Mouse (Mus musculus) mouse trophoblast stem cell (cell line): ENCODE data around the gene Pou3f3.

Experiments used
- in situ Hi-C, 2 experiments: fragments of 300-500 bp; cut with MseI, MboI; formaldehyde crosslinking; loops; 2 replicates in 1 of 2; 3 replicates in 1 of 2; pipeline ENCODE4 v1.15.1; 2025

Pou3f3 gene

GRCm38 (mm10) chr1:42695578-42695915, at the start of gene Pou3f3:
TSS of gene Pou3f3 (plus strand) at chr1:42695768.
- in situ Hi-C loops, result no loop called here

- in situ Hi-C loops, result no loop called here
These were observed 47.1 kb upstream of the Pou3f3 start for GRCm38 (mm10) chr1:42648366-42648935.

- in situ Hi-C loops, result no loop called here
These were observed 44.1 kb upstream of the Pou3f3 start for GRCm38 (mm10) chr1:42651461-42651860.

DNA sequence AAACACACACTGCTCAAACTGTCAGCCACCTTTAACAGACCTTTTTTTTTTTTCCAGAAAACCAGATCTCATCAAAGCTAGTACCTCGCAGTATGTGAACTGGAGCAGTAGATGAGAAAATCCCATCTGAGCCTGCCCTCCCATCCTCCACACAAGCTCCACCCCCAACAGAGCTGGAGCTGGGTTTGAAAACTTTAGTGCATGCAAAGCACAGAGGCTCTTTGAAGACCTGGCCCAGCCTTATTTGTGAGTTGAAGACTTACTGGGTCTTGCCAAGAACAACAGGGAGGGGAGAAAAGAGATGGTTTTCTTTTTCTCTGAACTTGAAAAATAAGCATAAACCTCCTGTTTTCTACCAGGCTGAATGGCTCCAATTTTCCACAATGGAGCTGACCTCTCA, 28.0 kb upstream of the Pou3f3 start:
- in situ Hi-C loops, result no loop called here

GRCm38 (mm10) chr1:42680673-42681072, 14.9 kb upstream of the Pou3f3 start:
- in situ Hi-C loops, result no loop called here

DNA sequence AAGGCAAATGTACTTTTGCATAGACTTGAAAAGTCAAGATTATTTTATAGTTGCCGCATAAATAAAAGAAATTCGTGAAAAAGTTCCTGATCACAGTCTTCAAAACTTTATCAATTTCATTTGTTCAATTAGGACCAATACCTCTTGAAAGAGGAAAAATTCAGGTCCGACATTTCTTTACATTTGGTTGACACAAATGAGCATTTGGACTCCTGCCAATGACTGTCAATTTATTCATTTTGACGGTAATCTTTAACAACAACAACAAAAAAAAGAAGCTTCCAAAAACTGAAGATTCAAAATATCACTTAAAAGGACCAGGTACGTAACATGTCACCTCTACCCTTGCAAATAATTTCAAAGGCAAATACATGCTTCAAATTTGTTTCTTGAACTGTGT, 13.8 kb upstream of the Pou3f3 start:
- in situ Hi-C loops, result no loop called here

DNA sequence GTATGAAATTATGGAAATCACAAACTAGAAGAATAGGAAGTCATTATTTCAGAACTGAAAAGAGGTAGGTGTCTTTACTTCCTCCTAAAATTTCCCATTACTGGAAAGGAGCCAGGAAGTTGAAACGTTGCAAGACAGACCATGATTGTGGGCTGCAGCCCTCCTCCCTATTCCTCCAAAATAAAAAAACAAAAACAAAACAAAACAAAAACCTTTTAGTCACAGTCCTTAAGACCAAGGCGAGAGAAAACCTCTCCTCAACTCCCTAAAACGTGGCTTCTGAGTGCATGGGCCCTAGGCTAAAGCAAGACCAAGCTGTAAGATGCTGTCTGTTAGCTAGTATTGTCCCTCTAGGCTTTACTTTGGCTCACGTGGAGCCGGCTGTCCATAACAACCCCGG, 11.7 kb upstream of the Pou3f3 start:
- in situ Hi-C loops, result no loop called here

- in situ Hi-C loops, result no loop called here
These were observed 11.2 kb upstream of the Pou3f3 start for GRCm38 (mm10) chr1:42684345-42684744.

- in situ Hi-C loops, result no loop called here
These were observed 10.8 kb upstream of the Pou3f3 start for GRCm38 (mm10) chr1:42684783-42685182.

DNA sequence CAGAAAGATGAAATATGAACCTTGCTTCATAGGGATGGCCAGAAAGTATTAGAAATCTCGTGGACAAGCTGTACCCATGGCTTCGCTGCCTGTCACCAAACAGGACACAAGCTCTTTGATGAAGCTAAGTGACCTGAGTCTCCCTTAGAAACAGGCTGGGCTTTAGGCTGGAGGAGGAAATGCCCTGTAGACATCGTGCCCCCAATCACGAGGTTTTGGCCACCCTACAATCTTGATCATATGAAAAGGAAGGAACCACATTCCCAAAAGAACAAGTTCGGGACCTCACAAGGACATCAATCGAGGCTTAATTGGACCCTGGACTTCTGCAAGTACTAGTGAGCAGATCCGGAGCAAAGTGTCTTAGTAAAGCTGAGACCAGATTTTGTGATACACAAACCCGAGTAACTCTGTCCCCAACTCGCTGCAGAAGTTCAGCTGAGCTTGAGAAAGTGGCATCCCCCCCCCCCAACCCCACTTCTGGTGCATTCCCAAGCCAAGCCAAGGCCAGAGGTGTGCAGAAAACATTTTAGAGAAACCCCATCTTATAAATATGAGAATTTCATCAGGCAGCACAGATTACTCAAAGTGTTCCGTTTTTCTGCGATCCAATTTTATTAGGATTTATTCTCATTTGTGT, 10.1 kb upstream of the Pou3f3 start:
- in situ Hi-C loops, result no loop called here

GRCm38 (mm10) chr1:42686194-42687131, 9.1 kb upstream of the Pou3f3 start:
- in situ Hi-C loops, result no loop called here

GRCm38 (mm10) chr1:42687271-42687670, 8.3 kb upstream of the Pou3f3 start:
- in situ Hi-C loops, result no loop called here

GRCm38 (mm10) chr1:42687756-42688540, 7.6 kb upstream of the Pou3f3 start:
- in situ Hi-C loops, result no loop called here

GRCm38 (mm10) chr1:42688541-42689125, 6.9 kb upstream of the Pou3f3 start:
- in situ Hi-C loops, result no loop called here

DNA sequence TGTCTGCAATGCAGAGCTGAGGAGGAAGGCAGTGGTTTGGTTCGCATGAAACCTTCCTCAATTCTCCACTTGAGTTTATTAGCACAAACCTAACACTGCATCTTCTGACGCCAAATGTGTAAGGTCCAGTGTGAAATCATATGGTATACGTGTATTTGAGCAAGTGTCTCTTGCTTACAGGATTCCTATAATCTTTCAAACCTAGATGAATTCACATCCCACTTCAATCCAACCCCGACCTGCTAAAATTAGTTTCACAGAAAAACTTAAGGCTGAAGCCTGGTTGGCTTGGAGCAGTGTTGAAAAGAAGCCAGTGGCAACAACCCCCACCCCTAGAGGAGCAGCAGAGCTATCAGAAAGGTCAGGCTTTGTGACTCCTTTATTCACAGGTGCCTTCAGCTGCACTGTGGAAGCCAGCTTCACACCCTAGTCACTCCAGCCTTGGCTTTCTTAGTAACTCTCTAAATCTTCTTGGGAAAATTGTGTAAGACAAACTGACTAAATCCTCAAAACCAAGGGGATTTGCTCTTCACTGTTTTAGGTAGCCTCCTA, 5.5 kb upstream of the Pou3f3 start:
- in situ Hi-C loops, result no loop called here

GRCm38 (mm10) chr1:42691202-42692170, 4.1 kb upstream of the Pou3f3 start:
- in situ Hi-C loops, result no loop called here

DNA sequence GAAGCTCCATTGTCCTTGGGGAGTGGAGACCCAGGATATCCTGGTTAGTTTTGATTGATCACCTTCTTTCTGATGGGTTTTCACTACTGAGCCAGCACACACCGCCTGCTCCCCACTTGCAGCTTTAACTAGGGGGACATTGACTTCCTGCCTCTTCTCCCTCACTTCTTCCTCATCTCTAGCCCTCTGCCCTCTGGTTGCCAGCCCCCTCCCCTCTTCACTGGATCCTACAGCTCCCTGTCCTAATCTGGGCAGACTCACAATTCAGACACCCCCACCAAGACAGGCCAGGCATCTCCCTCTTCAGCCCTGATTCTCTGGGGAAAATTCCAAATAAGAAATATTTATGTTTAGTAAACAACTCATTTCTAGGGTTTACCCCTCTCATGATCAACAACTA, 3.3 kb upstream of the Pou3f3 start:
- in situ Hi-C loops, result no loop called here

- in situ Hi-C loops, result no loop called here
These were observed 2.4 kb upstream of the Pou3f3 start for GRCm38 (mm10) chr1:42693101-42693715.

DNA sequence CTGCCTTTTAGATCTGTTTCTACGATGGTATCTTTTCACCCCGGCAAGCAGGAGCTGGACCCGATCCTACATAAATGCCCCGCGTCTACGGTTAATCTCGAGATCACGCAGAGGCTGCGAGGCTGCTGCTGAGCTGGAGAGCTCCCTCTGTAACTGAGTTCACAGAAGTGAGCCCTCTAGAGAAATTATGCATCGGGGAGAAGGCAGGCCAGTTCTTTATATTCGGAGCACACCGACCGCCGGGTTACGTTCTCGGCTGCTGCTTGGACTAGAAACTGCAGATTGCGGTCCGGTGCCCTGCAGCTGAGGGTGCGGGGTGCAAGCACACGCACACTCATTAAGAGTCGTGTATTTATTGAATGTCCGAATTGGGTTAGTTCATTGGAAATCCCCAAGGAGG, 1.7 kb upstream of the Pou3f3 start:
- in situ Hi-C loops, result no loop called here

DNA sequence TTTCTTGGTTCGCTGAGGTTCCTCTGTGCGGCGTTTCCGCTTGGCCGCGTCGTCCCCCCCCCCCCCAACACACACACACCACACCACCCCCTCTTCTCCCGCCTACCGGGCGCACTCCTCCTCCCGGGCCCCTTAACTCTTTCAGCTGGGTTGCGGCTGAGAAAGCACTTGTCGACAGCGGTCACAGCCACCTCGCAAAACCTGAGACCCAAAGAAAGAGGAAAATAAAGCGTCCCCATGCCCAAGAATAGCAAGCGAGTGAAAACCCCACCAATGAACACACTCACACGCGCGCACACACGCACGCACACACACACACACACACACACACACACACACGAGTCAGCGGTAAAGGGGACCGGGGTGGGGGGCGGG, 1.3 kb upstream of the Pou3f3 start:
- in situ Hi-C loops, result no loop called here
